Mouse (Mus musculus) embryo, embryonic 11 days (tissue): ENCODE data around the gene Sec24c.
"Not testable (repeated sequence)": the region's sequence is repeated elsewhere in the genome, so short reads cannot be mapped to it uniquely, and the experiment has no call there.

Experiments
- DNase-seq: peaks from one replicate; pipeline ENCODE4 v3.0.0-alpha.2; 2015

Sec24c gene

GRCm38 (mm10) chr14:20674064-20674833 lies at the start of gene Sec24c:
Sec24c (plus strand) TSS chr14:20674308.
- DNase-seq: peak; percentile 100

- DNase-seq: no peak
These were observed 47.7 kb upstream of the Sec24c start for GRCm38 (mm10) chr14:20626447-20626846.

GRCm38 (mm10) chr14:20626971-20627370 lies 47.1 kb upstream of the Sec24c start:
- DNase-seq: no peak

- DNase-seq: no peak
These were observed 42.9 kb upstream of the Sec24c start for GRCm38 (mm10) chr14:20631253-20631652.

- DNase-seq: no peak
These were observed 38.6 kb upstream of the Sec24c start for GRCm38 (mm10) chr14:20635546-20635945.

GRCm38 (mm10) chr14:20636968-20637367 lies 37.1 kb upstream of the Sec24c start:
- DNase-seq: not testable (repeated sequence)

GRCm38 (mm10) chr14:20637818-20638574 lies 36.1 kb upstream of the Sec24c start:
- no peak for DNase-seq

GRCm38 (mm10) chr14:20638702-20639101 lies 35.4 kb upstream of the Sec24c start:
- DNase-seq: no peak

GRCm38 (mm10) chr14:20639918-20640619 lies 34.0 kb upstream of the Sec24c start:
- DNase-seq: peak; percentile 58

GRCm38 (mm10) chr14:20640644-20641437 lies 33.3 kb upstream of the Sec24c start, which contains the start of gene Usp54:
Usp54 (minus strand) TSS chr14:20641063.
- DNase-seq: peak; percentile 99

GRCm38 (mm10) chr14:20641438-20641875 lies 32.7 kb upstream of the Sec24c start:
- DNase-seq: peak; percentile 37

- DNase-seq: no peak
These were observed 28.6 kb upstream of the Sec24c start for GRCm38 (mm10) chr14:20645547-20645946.

- DNase-seq: no peak
These were observed 27.7 kb upstream of the Sec24c start for GRCm38 (mm10) chr14:20646381-20646780.

- no peak for DNase-seq
These were observed 23.1 kb upstream of the Sec24c start for GRCm38 (mm10) chr14:20651000-20651399.

- DNase-seq: no peak
These were observed 22.3 kb upstream of the Sec24c start for GRCm38 (mm10) chr14:20651722-20652256.

GRCm38 (mm10) chr14:20654690-20655421 lies 19.3 kb upstream of the Sec24c start:
- no peak for DNase-seq

GRCm38 (mm10) chr14:20655731-20656130 lies 18.4 kb upstream of the Sec24c start:
- no peak for DNase-seq

- no peak for DNase-seq
These were observed 17.7 kb upstream of the Sec24c start, which contains the start of gene Myoz1 for GRCm38 (mm10) chr14:20656361-20656760. Myoz1 (minus strand) TSS chr14:20656540.

- peak; percentile 68 for DNase-seq
These were observed 15.8 kb upstream of the Sec24c start for GRCm38 (mm10) chr14:20658326-20658725.

GRCm38 (mm10) chr14:20658902-20659301 lies 15.2 kb upstream of the Sec24c start:
- DNase-seq: no peak

GRCm38 (mm10) chr14:20659687-20660086 lies 14.4 kb upstream of the Sec24c start:
- no peak for DNase-seq
